23 mouse cellular contexts compared by ENCODE assay signal in genomic region chr8:71927779-71928178, GRCm38 (mm10). TPM values are rescaled to one million over a fixed set of nuclear protein-coding genes. Genes with fewer than 3 reads are reported as not detected.
DNase-seq lines count a peak whose midpoint lies in the region; ATAC-seq and TF ChIP-seq lines count a peak whose summit lies in the region.
"Had no signal": no experiment of that assay in that cellular context is flagged by ENCODE, and none has a peak within 500 bp of the region (broad histone marks: within the 10 kb centered on the region; RNA-seq: fewer than 3 reads in every experiment).

No protein-coding gene starts in this region.

- TF ChIP-seq EP300 in MEL (IDR thresholded peaks at IDR 0.05; ENCODE audit: low read depth in 1 of 2, low read length in 2 of 2), result peak; percentile 83 to 89
- peak; percentile 39; the same call in 1 of the 2 replicates for TF ChIP-seq EP300 in liver, postnatal 0 days (IDR thresholded peaks at IDR 0.05; ENCODE audit: low read depth)

- no peak overlapping the region for H3K4me3 ChIP-seq in liver, embryonic 12.5 days
- no peak overlapping the region for H3K4me3 ChIP-seq in MEL (ENCODE audit: control insufficient read depth in 1 of 2, insufficient read depth in 1 of 2, low read depth in 2 of 2, low read length in 2 of 2)
- H3K4me3 ChIP-seq in liver, postnatal 0 days (ENCODE audit: low read depth, low read length), result no peak overlapping the region
- H3K4me3 ChIP-seq: embryonic facial prominence, embryonic 15.5 days; erythroblast, embryonic 14.5 days; forebrain, embryonic 10.5 days; heart, embryonic 10.5 days; hindbrain, embryonic 12.5 days had no signal

- H3K27me3 ChIP-seq in liver, embryonic 12.5 days (replicated peaks), result no peaks in the 10 kb centered on the region
- H3K27me3 ChIP-seq in MEL (ENCODE audit: control insufficient read depth in 1 of 2, insufficient read depth in 2 of 2, low read length in 2 of 2), result no peaks in the 10 kb centered on the region
- no peaks in the 10 kb centered on the region for H3K27me3 ChIP-seq in liver, postnatal 0 days (ENCODE audit: insufficient read depth, low read length)
- H3K27me3 ChIP-seq: embryonic facial prominence, embryonic 15.5 days; hindbrain, embryonic 12.5 days; Patski had no signal

- DNase-seq in liver (no peak), MEL (ENCODE audit: low read depth, low spot score) (peak; percentile 88)
- DNase-seq in liver, postnatal 0 days, result no peak
- DNase-seq in urinary bladder, adult 2 months (ENCODE audit: low spot score), result no peak
- no peak for DNase-seq in lung, postnatal 4 days
- DNase-seq: adrenal gland, postnatal 14 days; cerebellum, adult 2 months; cerebellum, postnatal 10 days; embryo, embryonic 11 days; gastrocnemius, postnatal 10 days; heart, adult 18-20 months; heart, postnatal 10 days; heart, postnatal 4 days had no signal

- H3K79me2 ChIP-seq in MEL (ENCODE audit: control insufficient read depth, insufficient read depth, low read length, poor library complexity), result peaks cover 17% of the 10 kb centered on the region

- no peak overlapping the region for H3K4me2 ChIP-seq in liver, embryonic 12.5 days
- H3K4me2 ChIP-seq in liver, postnatal 0 days (ENCODE audit: low read depth, low read length), result no peak overlapping the region
- H3K4me2 ChIP-seq: embryonic facial prominence, embryonic 15.5 days; hindbrain, embryonic 12.5 days had no signal

- no peak for ATAC-seq in liver, embryonic 12.5 days
- no peak for ATAC-seq in liver, postnatal 0 days
- ATAC-seq: activated CD4-positive, CD25-positive, alpha-beta regulatory T cell, adult 4 months; forebrain, embryonic 14.5 days; hindbrain, embryonic 16.5 days; Patski had no signal

- 0 out of 2 replicates have a peak overlapping the region, but pooled peaks have one; percentile 25 for H3K27ac ChIP-seq in liver, embryonic 12.5 days
- H3K27ac ChIP-seq in MEL (ENCODE audit: control insufficient read depth, low read depth, low read length), result peak overlapping the region; percentile 70
- no peak overlapping the region for H3K27ac ChIP-seq in liver, postnatal 0 days (ENCODE audit: low read depth)
- H3K27ac ChIP-seq: embryonic facial prominence, embryonic 15.5 days; forebrain, embryonic 10.5 days; heart, embryonic 10.5 days; hindbrain, embryonic 12.5 days had no signal

- H3K9ac ChIP-seq in liver, embryonic 12.5 days, result no peak overlapping the region
- H3K9ac ChIP-seq in MEL (ENCODE audit: control insufficient read depth, low read depth, low read length, poor library complexity, severe bottlenecking), result no peak overlapping the region
- no peak overlapping the region for H3K9ac ChIP-seq in liver, postnatal 0 days (replicated peaks)
- H3K9ac ChIP-seq: embryonic facial prominence, embryonic 15.5 days; hindbrain, embryonic 12.5 days had no signal

- H3K36me3 ChIP-seq in liver, embryonic 12.5 days, result peaks cover 57% of the 10 kb centered on the region
- peaks cover 22 to 36% of the 10 kb centered on the region in 2 experiments for H3K36me3 ChIP-seq in MEL (ENCODE audit: control insufficient read depth in 1 of 2, insufficient read depth in 2 of 2, low read length in 2 of 2)
- H3K36me3 ChIP-seq in liver, postnatal 0 days (replicated peaks; ENCODE audit: insufficient read depth, low read length), result peaks cover 30% of the 10 kb centered on the region; the same call in 1 of the 2 replicates

- peaks cover 3% of the 10 kb centered on the region; the same call in 1 of the 2 replicates for H3K9me3 ChIP-seq in liver, embryonic 12.5 days (replicated peaks)
- H3K9me3 ChIP-seq in MEL (replicated peaks; ENCODE audit: insufficient read depth, low read length), result no peaks in the 10 kb centered on the region
- no peaks in the 10 kb centered on the region for H3K9me3 ChIP-seq in liver, postnatal 0 days (ENCODE audit: low read length)
- H3K9me3 ChIP-seq: heart, embryonic 10.5 days had no signal

- TF ChIP-seq POLR2A in MEL (IDR thresholded peaks at IDR 0.05; ENCODE audit: control insufficient read depth in 1 of 2, insufficient read depth in 1 of 2, low read depth in 1 of 2, low read length in 2 of 2, poor library complexity in 1 of 2), result no peak

- H3K4me1 ChIP-seq in liver, embryonic 12.5 days, result peaks cover 29% of the 10 kb centered on the region
- peaks cover 7 to 21% of the 10 kb centered on the region in 2 experiments for H3K4me1 ChIP-seq in MEL (ENCODE audit: control insufficient read depth in 1 of 2, insufficient read depth in 2 of 2, low read length in 2 of 2)
- 0 out of 2 replicates have a peak, but pooled peaks cover 5% of the 10 kb centered on the region for H3K4me1 ChIP-seq in liver, postnatal 0 days (ENCODE audit: insufficient read depth)

- no peak for TF ChIP-seq RAD21 in MEL (IDR thresholded peaks at IDR 0.05; ENCODE audit: low read depth, low read length)

- TF ChIP-seq CTCF in MEL (IDR thresholded peaks at IDR 0.05 in 2 of 3, conservative IDR thresholded peaks at IDR 0.05 in 1 of 3; ENCODE audit: control insufficient read depth in 1 of 3, insufficient read depth in 1 of 3, low read depth in 2 of 3, low read length in 3 of 3, poor library complexity in 1 of 3, severe bottlenecking in 1 of 3), result no peak
- no peak for TF ChIP-seq CTCF in liver, postnatal 0 days (IDR thresholded peaks at IDR 0.05; ENCODE audit: low read depth)

TF ChIP-seq in MEL, 35 proteins besides CTCF, POLR2A, EP300 and RAD21 (continues in another document):
- TF ChIP-seq TCF12 (IDR thresholded peaks at IDR 0.05; ENCODE audit: low read depth, low read length), result peak; percentile 52; the same call in 1 of the 2 replicates
- peak; percentile 80 for TF ChIP-seq SIN3A (IDR thresholded peaks at IDR 0.05; ENCODE audit: low read length)
- no peak for TF ChIP-seq MAZ (IDR thresholded peaks at IDR 0.05; ENCODE audit: low read depth, low read length)
- no peak for TF ChIP-seq MAX (IDR thresholded peaks at IDR 0.05; ENCODE audit: low read length)
- TF ChIP-seq SMC3 (IDR thresholded peaks at IDR 0.05; ENCODE audit: low read depth, low read length), result no peak
- TF ChIP-seq JUND (IDR thresholded peaks at IDR 0.05; ENCODE audit: low read depth, low read length), result 0 out of 2 replicates have a peak, but pooled peaks have one; percentile 39
- TF ChIP-seq USF2 (IDR thresholded peaks at IDR 0.05; ENCODE audit: borderline replicate concordance in 1 of 2, insufficient read depth in 1 of 2, low read depth in 1 of 2, low read length in 2 of 2), result no peak
- no peak for TF ChIP-seq ZKSCAN1 (IDR thresholded peaks at IDR 0.05; ENCODE audit: low read depth, low read length)
- no peak for TF ChIP-seq ZNF384 (IDR thresholded peaks at IDR 0.05; ENCODE audit: low read depth, low read length)
- peak; percentile 84 for TF ChIP-seq TAL1 (IDR thresholded peaks at IDR 0.05; ENCODE audit: low read length)
- peak; percentile 67 for TF ChIP-seq GABPA (IDR thresholded peaks at IDR 0.05; ENCODE audit: low read depth, low read length)
- no peak for TF ChIP-seq MXI1 (IDR thresholded peaks at IDR 0.05; ENCODE audit: low read depth, low read length)
- no peak for TF ChIP-seq RCOR1 (IDR thresholded peaks at IDR 0.05; ENCODE audit: low read depth, low read length)
- TF ChIP-seq POLR2AphosphoS2 (IDR thresholded peaks at IDR 0.05; ENCODE audit: low read length), result no peak
- TF ChIP-seq ELF1 (IDR thresholded peaks at IDR 0.05; ENCODE audit: low read depth, low read length), result no peak
- no peak for TF ChIP-seq HCFC1 (IDR thresholded peaks at IDR 0.05; ENCODE audit: low read depth, low read length)
- no peak for TF ChIP-seq USF1 (IDR thresholded peaks at IDR 0.05; ENCODE audit: low read depth, low read length)
- TF ChIP-seq E2F4 (IDR thresholded peaks at IDR 0.05; ENCODE audit: borderline replicate concordance, low read depth, low read length), result no peak
- no peak for TF ChIP-seq ZMIZ1 (IDR thresholded peaks at IDR 0.05; ENCODE audit: low read depth, low read length)
- no peak for TF ChIP-seq KAT2A (conservative IDR thresholded peaks at IDR 0.05; ENCODE audit: low read depth, low read length)
- TF ChIP-seq NRF1 (IDR thresholded peaks at IDR 0.05; ENCODE audit: insufficient read depth, low read depth, low read length, poor library complexity, severe bottlenecking), result no peak
- TF ChIP-seq MYB (IDR thresholded peaks at IDR 0.05; ENCODE audit: low read depth, low read length), result peak; percentile 44; the same call in 1 of the 2 replicates

RNA-seq across cellular contexts. Expression of gene Zfp617, which starts 19.3 kb away (rescaled TPM):
- 12.4 and 13.1 TPM in 2 replicates for polyA plus RNA-seq in liver, embryonic 12.5 days (2016; fragmentation: Nextera tagmentation; extraction: Ambion mirVana)
- total RNA-seq in MEL (2012; rRNA removed), result 12.6 and 14.6 TPM in 2 replicates
- 10 to 100 TPM in 1 of 2 experiments, not detected in 1; 11.0 TPM for polyA plus RNA-seq in MEL (2012; ENCODE audit: insufficient read depth in 1 of 2, insufficient read length in 2 of 2, low read depth in 1 of 2, low replicate concordance in 2 of 2, missing spikeins in 1 of 2)
- polyA plus RNA-seq in liver, postnatal 0 days (2015; fragmentation: Nextera tagmentation; extraction: Ambion mirVana), result 4.1 and 5.2 TPM in 2 replicates
- polyA plus RNA-seq in urinary bladder, adult 2 months (2012; rRNA removed), result 17.0 and 20.5 TPM in 2 replicates

RNA-seq across cellular contexts. Expression of gene Zfp882, which starts 19.4 kb away (rescaled TPM):
- polyA plus RNA-seq in liver, embryonic 12.5 days (2016; fragmentation: Nextera tagmentation; extraction: Ambion mirVana), result 1.1 and 1.4 TPM in 2 replicates
- total RNA-seq in MEL (2012; rRNA removed), result 12.4 and 13.4 TPM in 2 replicates
- 10 to 100 TPM in 1 of 2 experiments, not detected in 1; 16.1 TPM for polyA plus RNA-seq in MEL (2012; ENCODE audit: insufficient read depth in 1 of 2, insufficient read length in 2 of 2, low read depth in 1 of 2, low replicate concordance in 2 of 2, missing spikeins in 1 of 2)
- 0.54 and 0.61 TPM in 2 replicates for polyA plus RNA-seq in liver, postnatal 0 days (2015; fragmentation: Nextera tagmentation; extraction: Ambion mirVana)
- polyA plus RNA-seq in urinary bladder, adult 2 months (2012; rRNA removed), result 2.1 and 2.6 TPM in 2 replicates
- polyA plus RNA-seq: erythroblast, embryonic 14.5 days had no signal

RNA-seq across cellular contexts. Expression of gene Zfp961, which starts 23.1 kb away (rescaled TPM):
- 13.4 and 14.1 TPM in 2 replicates for polyA plus RNA-seq in liver, embryonic 12.5 days (2016; fragmentation: Nextera tagmentation; extraction: Ambion mirVana)
- total RNA-seq in MEL (2012; rRNA removed), result 28.2 and 30.6 TPM in 2 replicates
- 10 to 100 TPM in 1 of 2 experiments, not detected in 1; 26.1 TPM for polyA plus RNA-seq in MEL (2012; ENCODE audit: insufficient read depth in 1 of 2, insufficient read length in 2 of 2, low read depth in 1 of 2, low replicate concordance in 2 of 2, missing spikeins in 1 of 2)
- 5.0 and 5.6 TPM in 2 replicates for polyA plus RNA-seq in liver, postnatal 0 days (2015; fragmentation: Nextera tagmentation; extraction: Ambion mirVana)
- polyA plus RNA-seq in urinary bladder, adult 2 months (2012; rRNA removed), result 18.9 and 21.7 TPM in 2 replicates

RNA-seq across cellular contexts. Expression of gene Zfp709, which starts 46.0 kb away (rescaled TPM):
- 2.0 and 2.5 TPM in 2 replicates for polyA plus RNA-seq in liver, embryonic 12.5 days (2016; fragmentation: Nextera tagmentation; extraction: Ambion mirVana)
- total RNA-seq in MEL (2012; rRNA removed), result 5.0 and 7.2 TPM in 2 replicates
- 1 to 10 TPM in 1 of 2 experiments, not detected in 1; 3.0 TPM for polyA plus RNA-seq in MEL (2012; ENCODE audit: insufficient read depth in 1 of 2, insufficient read length in 2 of 2, low read depth in 1 of 2, low replicate concordance in 2 of 2, missing spikeins in 1 of 2)
- 1.8 and 1.9 TPM in 2 replicates for polyA plus RNA-seq in liver, postnatal 0 days (2015; fragmentation: Nextera tagmentation; extraction: Ambion mirVana)
- polyA plus RNA-seq in urinary bladder, adult 2 months (2012; rRNA removed), result 2.0 and 2.7 TPM in 2 replicates
- polyA plus RNA-seq: erythroblast, embryonic 14.5 days had no signal
